Mouse (Mus musculus) testis, adult 2 months (tissue): ENCODE data around the gene Lpar3.

Source experiments
- CTCF ChIP-seq: fragments of 200-500 bp; IDR thresholded peaks from 2 replicates; pipeline ENCODE4 v1.5.1; 2012; ENCODE audit warnings: low read depth, mild to moderate bottlenecking, inconsistent platforms, low read length, moderate library complexity; ENCODE audit not compliant: control insufficient read depth, insufficient read depth, insufficient replicate concordance
- POLR2A ChIP-seq: fragments of 200-500 bp; IDR thresholded peaks from 2 replicates; pipeline ENCODE4 v1.6.1; 2012; ENCODE audit warnings: low read depth, mild to moderate bottlenecking, inconsistent platforms, low read length, moderate library complexity; ENCODE audit not compliant: control insufficient read depth

- no peak for TF ChIP-seq POLR2A
- no peak for TF ChIP-seq CTCF
Measured at GRCm38 (mm10) chr3:146234530-146234929, 13.8 kb downstream of the Lpar3 start.
